Mouse (Mus musculus) megakaryocyte progenitor cell, adult 5-6 weeks (primary cell): ENCODE data around the gene Mtor. TPM values are rescaled to one million over a fixed set of nuclear protein-coding genes. Genes with fewer than 3 reads are reported as not detected.

ENCODE experiments used
- ATAC-seq: replicated peaks from 2 replicates; pipeline ENCODE4 v1.8.0; 2016; ENCODE audit warnings: mild to moderate bottlenecking, moderate TSS enrichment, inconsistent platforms; ENCODE audit not compliant: poor library complexity
- total RNA-seq, 2 experiments: library from RNA; stranded (forward) in 1 of 2; stranded (reverse) in 1 of 2; fragments of 157-497, 149-512 nt in 1 of 2; fragments of 200-1000 nt in 1 of 2; gene quantifications; 2 replicates each; pipeline versions ENCODE4 v1.2.3 to v1.2.4; 2015 to 2017

Mtor gene
- total RNA-seq, 2 experiments from 2014 or later: 14.7 to 23.5 TPM

DNA sequence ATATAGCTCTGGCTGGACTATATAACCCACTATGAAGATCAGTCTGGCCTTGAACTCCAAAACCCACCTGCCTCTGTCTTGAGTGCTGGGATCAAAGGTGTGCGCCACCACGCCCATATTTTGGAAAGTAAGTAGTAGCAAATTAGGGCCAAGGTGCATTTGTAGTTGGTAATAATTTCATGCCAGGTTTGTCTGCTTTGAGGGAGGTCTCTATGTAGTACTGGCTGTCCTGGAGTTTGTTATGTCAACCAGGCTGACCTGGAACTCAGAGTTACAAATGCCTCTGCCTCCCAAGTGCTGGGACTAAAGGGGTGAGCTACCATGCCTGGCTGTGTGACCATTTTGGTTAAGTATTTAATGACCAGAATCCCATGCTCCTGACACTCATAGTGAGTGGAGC, 31.8 kb downstream of the Mtor start:
- no peak for ATAC-seq

DNA sequence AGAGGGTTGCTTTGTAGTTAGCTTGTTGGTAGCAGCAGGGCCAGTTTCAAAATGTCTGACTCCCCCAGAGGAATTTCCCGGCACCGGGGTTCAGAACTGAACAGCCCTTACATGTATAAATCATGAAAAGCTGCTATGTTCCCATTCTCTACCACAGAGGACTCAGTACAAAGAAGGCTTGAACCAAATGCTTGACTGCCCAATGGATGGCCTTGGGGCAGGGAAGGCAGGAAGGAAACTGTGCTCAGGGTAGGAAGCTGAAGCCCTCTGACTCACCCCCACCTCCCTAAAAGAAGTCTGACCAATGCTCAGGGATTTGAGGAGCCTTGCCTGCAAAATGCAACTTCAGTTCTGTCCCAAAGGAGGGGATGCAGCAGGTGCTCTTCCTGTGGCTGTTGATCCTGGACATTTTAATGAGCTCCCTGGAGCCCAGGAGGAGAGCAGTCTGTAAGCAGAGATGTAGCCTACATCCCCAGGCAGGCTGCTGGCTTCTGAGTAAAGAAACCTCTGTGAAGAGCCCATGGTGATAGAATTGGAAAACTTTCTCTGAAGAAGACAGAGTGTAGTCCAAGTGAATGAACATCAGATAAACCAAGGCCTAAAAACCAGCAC, 33.3 kb downstream of the Mtor start:
- no peak for ATAC-seq

DNA sequence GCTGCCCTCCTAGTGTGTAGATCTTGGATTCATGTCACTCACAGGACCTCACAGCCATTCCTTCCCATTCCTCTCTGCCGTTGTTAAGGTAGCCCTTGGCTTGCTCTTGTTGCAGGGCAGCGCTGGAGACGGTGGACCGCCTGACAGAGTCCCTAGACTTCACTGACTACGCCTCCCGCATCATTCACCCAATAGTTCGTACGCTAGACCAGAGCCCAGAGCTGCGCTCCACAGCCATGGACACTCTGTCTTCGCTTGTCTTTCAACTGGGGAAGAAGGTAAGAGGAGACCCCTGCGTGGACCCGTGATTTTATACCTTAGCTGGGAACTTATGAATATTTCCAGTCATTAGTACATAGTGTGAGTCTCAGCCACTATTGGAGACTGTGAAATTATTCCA, 36.1 kb downstream of the Mtor start:
- ATAC-seq: no peak

DNA sequence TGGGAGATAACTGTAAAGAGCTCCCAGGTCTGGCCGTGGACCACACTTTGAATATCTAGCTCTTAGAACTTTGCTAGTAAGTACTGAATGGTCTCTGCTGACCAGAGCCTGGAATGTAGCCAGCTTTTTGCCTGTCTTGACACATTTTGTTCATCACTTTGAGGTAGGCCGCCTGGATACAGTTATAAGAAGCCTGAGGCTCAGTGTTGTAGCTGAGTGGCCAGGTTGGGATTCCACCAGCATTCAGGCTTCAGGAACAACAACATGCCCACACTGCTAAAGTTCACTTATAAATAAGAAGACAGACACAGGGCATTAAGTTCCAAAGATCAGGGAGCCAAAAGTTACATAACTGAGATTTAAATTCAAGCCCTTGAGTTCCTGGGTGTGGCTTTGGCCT, 39.4 kb downstream of the Mtor start:
- ATAC-seq: no peak

DNA sequence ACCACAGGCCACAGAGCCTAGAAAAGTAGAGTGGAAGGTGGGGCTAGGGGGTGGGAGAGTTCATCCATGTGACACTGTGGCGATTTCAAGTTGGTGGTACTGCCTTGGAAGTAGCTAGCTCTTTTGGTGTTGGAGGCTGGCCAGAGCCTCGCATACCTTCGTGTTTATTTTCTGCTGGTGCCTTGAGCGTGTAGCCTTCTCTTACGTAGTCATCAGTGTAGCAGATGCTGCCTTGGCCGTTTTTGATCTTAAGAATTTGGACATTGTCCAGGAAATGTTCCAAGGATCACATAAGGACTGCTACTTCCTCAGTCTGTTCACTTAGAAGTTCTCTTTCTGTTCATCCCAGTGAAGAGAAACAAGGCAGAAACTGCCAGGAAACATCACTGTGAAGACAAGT, 42.1 kb downstream of the Mtor start:
- no peak for ATAC-seq

DNA sequence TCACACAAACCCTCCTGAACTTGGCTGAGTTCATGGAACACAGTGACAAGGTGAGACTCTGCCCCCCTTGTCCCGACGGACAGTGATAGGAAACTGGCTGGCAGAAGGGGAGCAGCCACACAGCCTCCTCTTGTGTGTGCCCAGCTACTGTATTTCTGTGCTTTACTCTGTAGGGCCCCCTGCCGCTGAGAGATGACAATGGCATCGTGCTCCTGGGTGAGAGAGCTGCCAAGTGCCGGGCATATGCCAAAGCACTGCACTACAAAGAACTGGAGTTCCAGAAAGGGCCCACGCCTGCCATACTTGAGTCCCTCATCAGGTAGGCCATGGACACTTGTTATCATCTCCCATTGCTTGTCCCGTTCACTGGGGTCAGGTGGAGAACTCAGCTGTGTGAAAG, 43.0 kb downstream of the Mtor start:
- no peak for ATAC-seq

DNA sequence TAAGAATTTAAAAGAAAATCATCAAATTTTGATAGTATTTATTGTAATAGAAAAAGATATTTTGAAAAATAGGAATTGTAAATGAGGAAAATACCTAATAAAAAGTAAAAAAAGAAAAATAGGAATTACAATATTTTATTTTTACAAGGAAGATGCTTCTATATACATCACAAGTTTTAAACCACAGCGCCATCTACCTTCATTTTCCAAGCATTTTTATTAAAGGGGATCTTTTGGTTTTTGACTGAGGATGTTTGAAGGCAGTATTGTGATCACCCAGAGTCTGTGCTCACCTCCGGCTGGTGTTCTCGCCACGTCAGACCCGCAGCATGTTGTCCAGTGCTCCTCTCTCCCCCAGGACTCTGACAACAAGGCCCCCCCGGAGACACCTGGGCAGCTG, 46.7 kb downstream of the Mtor start:
- no peak for ATAC-seq

DNA sequence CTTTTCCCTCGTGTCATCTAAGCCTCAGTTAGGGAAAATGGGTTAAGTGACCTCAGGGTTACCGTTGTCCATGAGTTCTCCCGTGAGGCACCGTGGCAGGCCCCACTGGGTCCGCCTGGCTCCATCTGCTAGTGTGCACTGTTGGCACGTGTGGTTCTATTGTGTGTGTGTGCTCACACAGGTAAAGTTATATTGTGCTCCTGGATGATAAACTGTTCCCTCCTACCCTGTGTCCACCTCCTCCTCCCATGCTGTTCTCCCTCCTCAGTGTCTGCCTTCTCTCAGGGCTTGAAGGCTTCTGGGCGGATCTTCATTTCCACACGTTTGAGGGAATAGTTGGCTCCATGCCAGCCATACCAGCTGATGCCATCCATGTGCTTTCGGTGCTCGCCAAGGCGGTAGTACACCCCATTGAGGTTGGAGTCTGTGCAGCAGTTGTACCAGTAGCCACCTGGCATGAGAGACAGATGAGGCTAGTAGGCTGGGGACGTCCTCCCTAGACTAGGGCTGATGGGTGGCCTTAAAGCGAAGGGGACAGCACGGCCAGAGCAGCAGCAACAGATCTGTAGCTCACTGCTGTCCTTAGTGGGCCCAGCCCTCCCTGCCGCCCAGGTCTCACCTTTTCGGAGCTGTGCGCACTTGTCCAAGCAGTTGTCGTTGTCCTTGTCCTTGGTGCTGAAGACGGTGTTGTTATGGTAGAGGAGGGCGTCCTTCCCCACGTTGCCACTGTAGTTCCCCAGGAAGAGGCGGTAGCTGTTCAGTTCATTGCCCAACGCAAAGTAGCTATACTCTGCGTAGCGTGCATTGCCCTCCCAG, 47.7 kb downstream of the Mtor start:
- ATAC-seq: peak; percentile 42; the same call in 1 of the 2 replicates

DNA sequence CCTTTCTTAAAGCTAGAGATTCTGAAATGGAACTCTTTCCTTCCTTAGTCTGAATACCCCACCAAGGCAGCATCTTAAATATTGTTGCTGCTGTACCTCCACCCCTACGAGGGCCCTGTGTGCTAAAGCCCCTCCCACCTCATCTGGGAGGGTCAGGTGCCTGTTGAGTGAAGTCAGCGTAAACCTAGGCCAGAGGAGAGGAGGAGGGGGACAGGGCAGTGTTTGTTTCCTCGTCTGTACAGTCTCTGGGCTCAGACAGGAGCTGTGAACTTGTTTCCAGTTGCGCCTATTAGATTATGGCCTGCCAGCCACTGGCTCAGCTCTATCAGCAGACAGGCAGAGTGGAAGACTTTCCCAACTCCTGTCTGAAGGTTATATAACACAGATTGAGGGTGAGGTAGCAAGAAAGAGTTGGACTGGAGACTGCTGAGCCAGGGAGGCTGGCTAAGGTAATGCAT, 52.0 kb downstream of the Mtor start, which contains the start of gene Angptl7:
Gene Angptl7 (minus strand): TSS at position 51 of the 458 bp plus-strand sequence.
- ATAC-seq: no peak

DNA sequence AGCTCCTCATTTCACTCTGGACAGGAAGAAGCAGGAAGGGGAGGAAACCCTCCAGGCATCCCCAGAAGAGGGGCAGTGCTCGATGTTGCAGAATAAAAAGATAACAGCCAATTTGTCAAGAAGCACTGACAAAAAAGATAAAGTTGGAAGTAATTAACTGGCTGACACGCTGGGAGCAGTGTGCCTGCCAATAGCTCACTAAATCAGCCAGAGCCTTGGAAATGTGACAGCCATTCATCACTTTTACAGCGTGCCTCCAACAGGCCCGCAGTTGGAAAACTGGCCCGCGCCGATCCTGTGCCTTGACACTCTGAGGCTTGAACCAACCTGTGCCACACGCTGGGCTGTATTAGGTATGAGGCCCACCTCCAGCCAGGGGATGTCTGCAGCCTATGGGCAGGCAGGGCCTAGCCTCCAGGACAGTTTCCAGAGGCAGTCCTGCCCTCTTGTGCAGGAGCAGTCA, 56.1 kb downstream of the Mtor start:
- ATAC-seq: no peak

DNA sequence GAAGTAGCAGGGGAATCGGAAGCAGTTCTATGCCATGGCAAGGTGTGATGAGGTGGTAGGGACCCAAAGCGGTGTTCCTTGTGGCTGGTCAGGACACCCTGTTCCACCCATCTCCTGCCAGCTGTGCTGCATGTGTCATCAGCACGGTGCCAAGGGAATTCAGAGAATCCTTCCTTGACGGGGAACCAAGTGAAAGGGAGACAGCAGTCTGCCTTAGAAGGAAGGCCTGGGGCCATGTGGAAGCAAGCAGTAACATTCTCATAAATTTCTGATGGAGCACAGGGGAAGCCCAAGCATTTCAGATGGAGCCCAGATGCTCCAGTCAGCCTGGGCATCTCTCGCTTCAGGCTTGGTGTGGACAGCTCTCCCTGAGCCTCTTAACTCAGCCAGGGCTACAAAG, 59.2 kb downstream of the Mtor start:
- no peak for ATAC-seq

DNA sequence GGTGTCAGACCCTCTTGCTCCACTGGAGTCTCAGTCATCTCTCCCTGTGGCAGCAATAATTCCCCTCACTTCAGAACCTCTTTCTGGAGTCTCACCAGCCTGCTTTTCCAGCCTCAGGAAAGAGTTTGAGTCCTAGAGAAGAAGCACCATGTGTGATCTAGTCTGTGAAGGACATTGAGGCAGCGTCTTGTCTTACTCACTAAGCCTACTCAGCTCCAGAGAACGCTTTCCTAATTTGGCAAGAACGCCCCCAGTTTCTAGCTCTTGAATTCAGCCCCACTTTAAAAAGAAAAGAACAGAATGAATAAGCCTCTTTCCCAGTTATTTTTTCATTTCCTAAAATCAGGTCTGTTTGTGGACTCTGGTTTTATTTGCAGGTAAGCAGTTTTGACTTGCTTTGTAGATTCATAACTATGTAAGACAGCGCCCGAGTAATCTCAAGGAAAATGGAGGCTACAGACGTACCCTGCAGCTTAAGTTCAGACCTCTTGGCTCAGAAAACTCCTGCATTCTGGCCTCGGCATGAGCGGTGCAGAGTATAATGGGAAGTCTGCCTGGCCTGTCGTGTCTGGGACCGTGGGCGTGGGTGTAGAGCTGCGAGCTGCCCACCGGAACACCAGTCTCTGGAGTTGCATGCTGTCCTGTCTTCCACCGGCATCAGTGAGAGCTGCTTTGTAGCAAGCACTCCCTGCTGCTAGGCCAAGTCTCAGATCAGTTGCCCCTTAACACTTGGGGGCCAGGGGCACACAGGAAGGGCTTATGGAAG, 59.9 kb downstream of the Mtor start:
- no peak for ATAC-seq

DNA sequence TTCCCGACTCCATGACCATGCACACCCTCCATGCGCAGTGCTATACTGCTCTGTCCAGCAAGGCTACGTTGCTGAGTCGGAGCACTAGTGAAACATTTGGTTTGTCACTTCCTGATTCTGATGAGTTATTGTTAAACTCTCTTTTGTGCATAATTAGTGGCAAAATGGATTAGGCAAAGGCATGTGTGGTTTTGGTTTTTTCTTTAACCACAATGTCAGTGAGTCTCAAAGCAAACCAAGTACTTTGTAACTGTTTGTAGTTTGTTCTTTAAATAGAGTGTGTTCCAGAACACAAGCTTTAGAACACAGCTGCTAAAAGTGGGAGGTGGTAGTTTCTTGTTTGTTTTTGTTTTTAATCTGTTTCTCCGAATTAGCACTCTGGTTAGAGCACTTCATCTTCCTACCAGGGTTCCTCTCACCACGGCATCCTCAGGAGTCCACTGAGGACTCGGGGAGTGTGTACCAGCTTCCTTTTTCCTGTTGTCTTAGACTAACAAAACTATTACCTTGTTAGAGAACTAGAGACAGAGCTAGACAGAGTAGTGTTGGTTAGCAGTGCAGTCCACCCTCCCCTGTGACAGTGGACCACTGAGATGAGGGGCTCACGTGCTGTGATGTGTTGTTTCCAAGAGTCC, 61.2 kb downstream of the Mtor start:
- ATAC-seq: peak; percentile 85

DNA sequence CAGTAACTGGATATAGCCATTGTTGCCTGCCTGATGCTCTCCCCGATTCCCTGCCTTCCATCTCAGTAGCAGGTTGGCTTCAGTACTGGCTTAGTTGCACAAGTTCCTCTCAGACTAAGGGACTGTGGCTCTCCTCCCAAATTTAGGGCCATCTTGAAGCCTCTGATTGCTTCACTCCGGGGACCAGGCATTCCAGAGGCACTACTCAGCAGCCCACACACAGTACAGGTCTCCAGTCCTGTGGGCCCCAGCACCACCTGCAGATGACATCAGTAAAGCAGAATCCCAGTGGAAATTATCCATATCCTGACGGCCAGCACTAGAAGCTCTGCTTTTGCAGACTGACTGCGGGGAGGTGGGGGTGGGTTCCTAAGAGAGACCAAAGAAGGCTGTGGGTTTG, 62.3 kb downstream of the Mtor start:
- peak; percentile 29 for ATAC-seq

DNA sequence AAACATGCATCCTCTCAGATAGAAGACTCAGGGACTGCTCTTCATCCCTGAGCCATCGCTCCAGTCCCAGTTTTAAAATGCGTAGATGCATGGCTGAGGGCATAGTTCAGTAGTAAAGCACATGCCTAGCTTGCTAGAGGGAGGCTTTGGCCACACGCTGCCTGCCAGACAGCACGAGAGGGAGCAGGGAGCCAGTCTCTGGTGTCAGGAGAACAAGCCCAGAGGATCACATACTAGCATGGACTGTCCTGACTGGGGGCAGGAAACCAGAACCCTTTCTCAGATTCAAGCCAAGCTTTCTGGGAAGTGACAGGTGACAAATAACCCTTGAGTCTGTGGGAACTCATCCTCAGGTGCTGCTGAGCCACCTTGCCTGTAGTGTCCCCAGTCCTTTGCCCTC, 62.9 kb downstream of the Mtor start:
- ATAC-seq: no peak

DNA sequence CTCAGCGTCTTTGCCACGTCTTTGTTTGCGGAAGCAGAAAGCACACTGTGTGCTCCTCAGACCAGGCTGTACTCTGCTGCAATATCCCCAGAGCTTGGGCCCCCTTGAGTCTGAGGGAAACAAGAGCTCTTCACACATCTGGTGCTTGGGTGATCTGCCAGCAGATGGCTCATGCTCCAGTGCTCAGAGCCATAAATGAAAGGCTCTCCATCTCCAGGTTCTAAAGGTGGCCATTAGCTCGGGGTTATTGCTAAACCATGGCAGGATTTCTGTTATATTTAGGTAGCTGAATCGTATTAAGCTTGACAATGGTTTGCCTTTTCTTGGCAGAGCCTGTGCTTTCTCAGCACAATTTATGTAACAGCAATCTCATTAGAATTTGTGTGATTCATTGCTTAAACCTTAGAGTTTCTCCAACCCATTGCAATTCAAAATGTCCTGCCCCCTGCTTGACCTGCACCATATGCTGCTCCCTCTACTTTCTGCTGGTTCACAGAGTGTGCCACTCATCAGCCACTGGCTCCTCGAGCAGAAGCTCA, 64.7 kb downstream of the Mtor start:
- no peak for ATAC-seq

DNA sequence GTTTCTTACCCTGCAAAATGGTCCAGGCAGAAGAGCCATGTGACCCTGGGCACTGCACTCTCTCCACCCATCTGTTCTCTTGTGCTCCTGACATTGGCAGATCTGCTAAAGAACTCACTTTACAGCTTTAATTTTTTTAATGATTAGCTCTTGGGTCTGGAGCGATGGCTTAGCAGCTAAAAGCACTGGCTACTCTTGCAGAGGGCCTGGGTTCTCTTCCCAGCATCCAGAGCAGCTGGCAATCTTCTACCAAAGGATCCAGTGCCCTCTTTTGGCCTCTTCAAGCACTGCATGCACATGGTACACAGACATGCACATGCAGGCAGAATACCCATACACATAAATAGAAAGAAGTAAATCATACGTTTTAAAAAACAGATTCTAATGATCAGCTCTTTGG, 66.9 kb downstream of the Mtor start:
- ATAC-seq: peak; percentile 68

DNA sequence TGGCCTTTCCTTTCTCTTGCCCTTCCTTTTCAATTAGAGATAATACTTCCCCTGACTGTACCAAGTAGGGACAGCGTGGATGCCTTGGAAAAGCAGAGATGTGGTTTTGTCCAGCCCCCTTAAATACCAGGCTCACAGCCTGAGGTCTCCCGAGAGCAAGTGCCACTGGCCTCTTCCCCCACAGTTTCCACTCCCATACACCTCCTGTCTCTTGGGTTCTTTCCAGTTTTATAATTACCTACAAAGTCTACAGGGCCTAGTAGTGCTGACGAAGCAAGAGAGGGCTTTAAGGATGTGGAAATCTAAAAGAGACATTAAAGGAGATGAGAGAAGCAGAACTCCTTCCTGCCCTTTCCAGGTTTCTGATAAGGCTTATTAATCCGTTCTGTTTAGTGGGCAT, 69.4 kb downstream of the Mtor start:
- ATAC-seq: no peak

DNA sequence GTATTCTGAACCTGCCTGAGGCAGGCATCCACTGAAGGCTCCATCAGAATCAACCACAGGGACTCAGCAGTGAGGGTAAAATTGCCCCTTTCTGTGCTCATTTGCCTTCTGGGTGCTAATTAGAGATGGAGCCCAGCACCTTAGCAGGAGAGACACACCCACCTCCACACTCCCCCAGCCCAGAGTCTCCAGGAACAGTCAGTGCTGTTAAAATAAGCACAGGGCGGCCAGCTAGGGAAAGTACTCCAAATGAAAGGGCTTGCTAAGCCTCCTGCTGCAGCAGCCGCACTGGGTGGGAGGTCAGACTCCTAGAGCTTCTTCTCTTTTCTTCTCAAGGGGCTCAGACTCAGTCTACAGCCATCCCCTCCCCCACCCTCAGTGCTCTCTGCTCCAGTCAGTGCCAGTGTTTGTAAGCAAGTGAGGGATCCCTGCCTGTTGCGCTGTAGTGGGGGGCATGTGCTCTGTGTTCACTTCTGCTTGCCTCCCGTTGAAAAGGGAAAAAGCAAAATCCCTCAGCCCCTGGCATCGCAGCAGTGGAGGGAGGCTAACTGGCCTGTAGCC, 69.9 kb downstream of the Mtor start:
- ATAC-seq: no peak

DNA sequence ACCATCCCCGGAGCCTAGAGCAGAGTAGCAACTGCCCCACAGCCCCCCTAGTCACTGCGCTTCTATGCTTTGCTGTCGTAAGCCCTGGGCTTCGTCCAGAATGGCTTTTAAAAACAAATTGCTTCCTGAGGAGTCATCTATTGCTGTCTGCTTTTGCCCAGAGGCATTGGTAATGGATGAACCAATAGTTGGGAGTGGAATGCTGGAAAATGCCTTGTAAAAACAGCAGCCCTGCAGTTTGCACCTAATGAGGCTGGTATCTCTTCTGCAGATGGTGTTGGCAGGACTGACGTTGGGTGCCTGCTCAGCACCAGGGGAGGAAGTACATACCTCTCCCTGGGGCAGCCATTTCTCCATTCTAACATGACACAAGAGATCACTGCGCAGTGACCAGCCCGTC, 75.1 kb downstream of the Mtor start:
- no peak; the same call in 1 of the 2 replicates for ATAC-seq
